20 mouse cellular contexts compared by ENCODE assay signal in the genomic region with DNA sequence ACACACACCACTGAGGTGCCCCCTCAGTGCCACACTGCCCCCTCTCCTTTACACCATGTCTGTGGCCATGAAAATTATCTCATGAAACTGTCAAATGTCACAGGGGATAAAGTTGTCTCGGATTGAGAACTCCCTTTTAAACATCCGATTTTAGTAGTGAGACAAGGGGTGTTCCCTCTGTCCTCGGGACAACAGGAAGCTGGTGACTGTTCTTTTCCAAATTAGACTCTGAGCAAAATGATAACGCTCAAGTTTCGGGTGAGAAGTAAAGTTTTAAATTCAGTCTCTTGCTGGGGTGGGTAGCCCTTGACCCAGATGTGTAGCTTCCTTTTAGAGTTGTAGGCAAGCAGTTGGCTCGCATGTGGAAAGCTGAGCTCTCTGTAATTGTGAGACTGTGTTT.
DNase-seq lines count a peak whose midpoint lies in the region; ATAC-seq and TF ChIP-seq lines count a peak whose summit lies in the region.
"Had no signal": no experiment of that assay in that cellular context is flagged by ENCODE, and none has a peak within 500 bp of the region (broad histone marks: within the 10 kb centered on the region; RNA-seq: fewer than 3 reads in every experiment).

No protein-coding gene starts in this region.

- WGBS in heart, embryonic 10.5 days: 58% methylated on average over 6 of the region's 6 CpGs
- WGBS in kidney, embryonic 14.5 days: 21% methylated on average over 6 of the region's 6 CpGs
- WGBS in stomach, embryonic 14.5 days: 26% methylated on average over 6 of the region's 6 CpGs
- 40% methylated on average over 6 of the region's 6 CpGs for WGBS in stomach, postnatal 0 days

- no peaks in the 10 kb centered on the region for H3K36me3 ChIP-seq in heart, embryonic 10.5 days
- no peaks in the 10 kb centered on the region for H3K36me3 ChIP-seq in kidney, embryonic 14.5 days (ENCODE audit: control insufficient read depth, insufficient read depth, low read length)
- no peaks in the 10 kb centered on the region for H3K36me3 ChIP-seq in stomach, embryonic 14.5 days (ENCODE audit: control insufficient read depth, insufficient read depth, low read length)
- H3K36me3 ChIP-seq in stomach, postnatal 0 days (ENCODE audit: control insufficient read depth, insufficient read depth, low read length): no peaks in the 10 kb centered on the region
- H3K36me3 ChIP-seq: embryonic facial prominence, embryonic 13.5 days; midbrain, embryonic 12.5 days; neural tube, embryonic 15.5 days had no signal

- ATAC-seq in kidney, embryonic 14.5 days (ENCODE audit: low FRiP score, low TSS enrichment): no peak
- ATAC-seq in stomach, embryonic 14.5 days (ENCODE audit: insufficient number of reproducible peaks, insufficient read depth, low FRiP score, low read depth): no peak
- ATAC-seq in stomach, postnatal 0 days (ENCODE audit: low FRiP score, low TSS enrichment): no peak
- ATAC-seq: forebrain, embryonic 16.5 days; hindbrain, postnatal 0 days; liver, postnatal 0 days had no signal

- peak overlapping the region; percentile 13; the same call in 1 of the 2 replicates for H3K27ac ChIP-seq in heart, embryonic 10.5 days
- H3K27ac ChIP-seq in kidney, embryonic 14.5 days (ENCODE audit: low read depth, low read length): no peak overlapping the region
- H3K27ac ChIP-seq in stomach, embryonic 14.5 days (ENCODE audit: low read length): peak overlapping the region; percentile 40; the same call in 1 of the 2 replicates
- no peak overlapping the region for H3K27ac ChIP-seq in stomach, postnatal 0 days (replicated peaks)
- H3K27ac ChIP-seq: embryonic facial prominence, embryonic 13.5 days; hindbrain, postnatal 0 days; midbrain, embryonic 12.5 days; neural tube, embryonic 15.5 days had no signal

- no peak for TF ChIP-seq CTCF in stomach, postnatal 0 days (IDR thresholded peaks at IDR 0.05; ENCODE audit: low read depth)

- DNase-seq in heart, embryonic 10.5 days (ENCODE audit: low spot score): no peak
- no peak for DNase-seq in heart, adult 8-10 months (ENCODE audit: low spot score)
- DNase-seq in kidney, adult 9 months: peak; percentile 22
- no peak for DNase-seq in stomach, postnatal 0 days (ENCODE audit: low spot score)
- no peak for DNase-seq in frontal cortex, postnatal 10 days (ENCODE audit: low spot score in 2 of 2)
- DNase-seq: B cell, adult 2 months; cerebellum, adult 9-11 months; heart, postnatal 36 days; layer of hippocampus, postnatal 36 days; liver; liver, postnatal 0 days; right cerebral cortex, postnatal 25 days; thymus, adult 18-20 months had no signal

- H3K9me3 ChIP-seq in heart, embryonic 10.5 days: no peaks in the 10 kb centered on the region
- H3K9me3 ChIP-seq in kidney, embryonic 14.5 days (ENCODE audit: control insufficient read depth, low read length): no peaks in the 10 kb centered on the region
- no peaks in the 10 kb centered on the region for H3K9me3 ChIP-seq in stomach, embryonic 14.5 days (ENCODE audit: control insufficient read depth, low read depth, low read length)
- H3K9me3 ChIP-seq in stomach, postnatal 0 days (ENCODE audit: control insufficient read depth, low read length): no peaks in the 10 kb centered on the region
- H3K9me3 ChIP-seq: embryonic facial prominence, embryonic 13.5 days; midbrain, embryonic 12.5 days; neural tube, embryonic 15.5 days had no signal

- H3K4me1 ChIP-seq in heart, embryonic 10.5 days: peaks cover 14% of the 10 kb centered on the region; the same call in 1 of the 2 replicates
- peaks cover 6% of the 10 kb centered on the region; the same call in 1 of the 2 replicates for H3K4me1 ChIP-seq in kidney, embryonic 14.5 days (ENCODE audit: control insufficient read depth, insufficient read depth, low read length)
- H3K4me1 ChIP-seq in stomach, embryonic 14.5 days (ENCODE audit: control insufficient read depth, insufficient read depth, low read length): peaks cover 12% of the 10 kb centered on the region; the same call in 1 of the 2 replicates
- H3K4me1 ChIP-seq in stomach, postnatal 0 days (replicated peaks; ENCODE audit: control insufficient read depth, insufficient read depth): no peaks in the 10 kb centered on the region
- H3K4me1 ChIP-seq: midbrain, embryonic 12.5 days; neural tube, embryonic 15.5 days had no signal

- no peak overlapping the region for H3K4me2 ChIP-seq in kidney, embryonic 14.5 days (replicated peaks; ENCODE audit: low read depth, low read length)
- no peak overlapping the region for H3K4me2 ChIP-seq in stomach, embryonic 14.5 days (replicated peaks; ENCODE audit: low read depth, low read length)
- H3K4me2 ChIP-seq in stomach, postnatal 0 days (replicated peaks; ENCODE audit: low read depth): no peak overlapping the region
- H3K4me2 ChIP-seq: embryonic facial prominence, embryonic 13.5 days; midbrain, embryonic 12.5 days; neural tube, embryonic 15.5 days had no signal

- no peak overlapping the region for H3K4me3 ChIP-seq in heart, embryonic 10.5 days
- H3K4me3 ChIP-seq in kidney, embryonic 14.5 days (ENCODE audit: low read length): no peak overlapping the region
- no peak overlapping the region for H3K4me3 ChIP-seq in stomach, embryonic 14.5 days (ENCODE audit: low read depth, low read length)
- H3K4me3 ChIP-seq in stomach, postnatal 0 days (ENCODE audit: low read depth, low read length): no peak overlapping the region
- H3K4me3 ChIP-seq: embryonic facial prominence, embryonic 13.5 days; midbrain, embryonic 12.5 days; neural tube, embryonic 15.5 days had no signal

- TF ChIP-seq EP300 in stomach, postnatal 0 days (optimal IDR thresholded peaks at IDR 0.05): no peak

- H3K27me3 ChIP-seq in heart, embryonic 10.5 days (ENCODE audit: insufficient read depth, poor library complexity, severe bottlenecking): no peaks in the 10 kb centered on the region
- no peaks in the 10 kb centered on the region for H3K27me3 ChIP-seq in kidney, embryonic 14.5 days (ENCODE audit: control insufficient read depth, insufficient read depth, low read length)
- no peaks in the 10 kb centered on the region for H3K27me3 ChIP-seq in stomach, embryonic 14.5 days (ENCODE audit: control insufficient read depth, insufficient read depth, low read length)
- H3K27me3 ChIP-seq in stomach, postnatal 0 days (ENCODE audit: control insufficient read depth, insufficient read depth, low read length): no peaks in the 10 kb centered on the region
- H3K27me3 ChIP-seq: embryonic facial prominence, embryonic 13.5 days; midbrain, embryonic 12.5 days; neural tube, embryonic 15.5 days had no signal

- H3K9ac ChIP-seq in kidney, embryonic 14.5 days (ENCODE audit: low read depth, low read length): no peak overlapping the region
- H3K9ac ChIP-seq in stomach, embryonic 14.5 days (replicated peaks; ENCODE audit: low read depth, low read length): no peak overlapping the region
- no peak overlapping the region for H3K9ac ChIP-seq in stomach, postnatal 0 days (ENCODE audit: low read length)
- H3K9ac ChIP-seq: embryonic facial prominence, embryonic 13.5 days; liver, postnatal 0 days; midbrain, embryonic 12.5 days; neural tube, embryonic 15.5 days had no signal

Comparison
In these comparisons a context has a peak if more than half of its experiments do, and no peak if none do; other contexts are left out.
1. H3K27ac ChIP-seq: peak in heart, embryonic 10.5 days (single experiment) and stomach, embryonic 14.5 days (single experiment); none in kidney, embryonic 14.5 days (single experiment) and stomach, postnatal 0 days (single experiment).